Mouse (Mus musculus): ENCODE results near the gene Acsbg1. TPM values are rescaled to one million over a fixed set of nuclear protein-coding genes. Genes with fewer than 3 reads are reported as not detected.
A peak's percentile ranks its signal among the peaks of the same experiment; 100 is the strongest.

Gene Acsbg1
- polyA plus RNA-seq, 1 experiment from 2014 or later = 11.7 TPM

DNA sequence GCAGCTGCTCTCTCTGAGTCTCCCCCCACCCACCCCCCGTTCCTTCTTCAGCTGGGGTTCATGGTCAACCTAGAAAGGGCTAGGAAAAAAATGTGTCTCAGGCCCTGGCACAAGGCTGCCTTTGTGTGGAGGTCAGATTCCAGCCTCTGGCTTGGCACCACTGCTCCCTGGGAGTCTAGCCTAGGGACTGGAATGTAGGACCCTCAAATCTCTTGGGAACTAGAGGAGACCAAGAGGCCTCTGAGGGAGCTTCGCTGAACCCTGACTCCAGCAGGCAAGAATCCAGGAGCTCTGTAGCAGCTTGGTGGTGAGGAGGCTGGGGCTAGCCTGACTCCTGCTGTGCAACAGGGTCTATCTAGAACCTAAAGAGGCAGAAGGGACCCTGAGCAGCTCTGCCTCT is 22.5 kb downstream of the Acsbg1 start:
- Histone ChIP-seq H3K9ac (replicated peaks) (no peak overlapping the region), H3K27me3 (no peaks in the 10 kb centered on the region), H3K9me3 (no peaks in the 10 kb centered on the region), H3K36me3 (no peaks in the 10 kb centered on the region), H3K27ac (replicated peaks) (no peak overlapping the region), H3K4me3 (no peak overlapping the region), H3K4me2 (replicated peaks) (no peak overlapping the region), H3K4me1 (no peaks in the 10 kb centered on the region)
- ATAC-seq (ENCODE audit: low FRiP score, low read depth) = no peak
- WGBS = 78% methylated on average over 2 of the region's 2 CpGs

DNA sequence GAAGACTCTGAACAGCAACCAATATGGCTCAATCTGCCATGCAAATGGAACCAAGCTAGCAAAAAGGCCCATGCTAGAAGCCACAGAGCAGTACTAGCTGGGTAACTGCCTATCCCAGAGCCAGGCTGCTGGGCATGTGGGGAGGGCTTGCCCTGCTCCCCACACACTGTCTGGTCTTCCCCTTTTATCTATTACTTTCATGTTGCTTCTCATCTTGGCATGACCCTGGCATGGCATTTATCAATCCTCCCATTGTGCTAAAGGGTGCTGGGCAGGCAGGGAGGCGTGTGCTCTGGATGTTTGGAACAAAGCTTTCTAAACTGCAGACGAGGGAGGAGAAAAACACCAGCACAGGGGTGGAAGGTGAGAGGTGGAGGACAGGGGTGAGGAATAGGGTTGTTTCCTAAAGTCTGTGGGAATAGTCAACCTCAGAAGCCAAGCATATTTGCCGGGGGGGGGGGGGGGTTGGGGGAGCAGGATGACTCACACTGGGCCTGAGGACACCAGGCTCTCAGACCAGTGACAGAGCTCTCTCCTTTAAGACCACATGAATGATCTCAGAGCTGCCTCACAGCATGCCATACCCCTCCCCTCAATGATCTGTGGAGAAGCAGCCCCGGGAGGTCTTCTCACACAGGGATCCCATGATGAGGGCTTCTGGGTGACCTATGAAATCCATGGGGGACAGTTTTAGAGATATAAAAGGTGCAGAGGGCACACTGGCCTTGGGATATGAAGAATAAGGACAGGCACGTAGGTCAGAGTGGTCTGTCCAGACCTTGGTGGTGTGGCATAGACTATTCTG is 24.0 kb downstream of the Acsbg1 start:
- H3K36me3 ChIP-seq = no peaks in the 10 kb centered on the region
- WGBS = 64% methylated on average over 5 of the region's 5 CpGs
- no peaks in the 10 kb centered on the region for H3K27me3 ChIP-seq
- ATAC-seq (ENCODE audit: low FRiP score, low read depth) = no peak
- H3K27ac ChIP-seq (replicated peaks) = no peak overlapping the region
- no peak overlapping the region for H3K9ac ChIP-seq (replicated peaks)
- H3K4me1 ChIP-seq = no peaks in the 10 kb centered on the region
- H3K4me3 ChIP-seq = no peak overlapping the region
- H3K4me2 ChIP-seq (replicated peaks) = no peak overlapping the region
- H3K9me3 ChIP-seq = no peaks in the 10 kb centered on the region

DNA sequence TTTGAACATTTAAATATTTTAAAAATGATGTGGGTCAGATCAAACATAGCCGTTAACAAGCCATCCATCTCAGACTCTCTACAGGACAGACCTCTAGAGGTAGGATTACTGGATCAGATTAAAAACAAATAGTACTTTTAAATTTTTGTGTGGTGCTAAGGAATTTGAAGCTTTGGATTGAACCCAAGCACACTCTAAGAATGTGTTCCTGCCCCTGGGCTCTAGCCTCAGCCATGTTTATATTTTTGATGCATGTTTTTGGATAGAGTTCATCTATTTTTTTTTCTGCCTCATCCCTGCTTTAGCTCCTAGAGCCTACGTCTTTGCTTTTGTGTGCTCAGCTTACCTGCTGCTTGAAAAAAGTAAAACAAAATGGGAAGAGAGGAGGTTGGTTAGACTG is 28.3 kb downstream of the Acsbg1 start:
- no peak overlapping the region for H3K9ac ChIP-seq (replicated peaks)
- no peaks in the 10 kb centered on the region for H3K27me3 ChIP-seq
- no peaks in the 10 kb centered on the region for H3K9me3 ChIP-seq
- H3K4me1 ChIP-seq = no peaks in the 10 kb centered on the region
- H3K4me3 ChIP-seq = no peak overlapping the region
- 88% methylated on average over 2 of the region's 2 CpGs for WGBS
- no peak overlapping the region for H3K4me2 ChIP-seq (replicated peaks)
- H3K36me3 ChIP-seq = no peaks in the 10 kb centered on the region
- no peak overlapping the region for H3K27ac ChIP-seq (replicated peaks)
- ATAC-seq (ENCODE audit: low FRiP score, low read depth) = no peak

DNA sequence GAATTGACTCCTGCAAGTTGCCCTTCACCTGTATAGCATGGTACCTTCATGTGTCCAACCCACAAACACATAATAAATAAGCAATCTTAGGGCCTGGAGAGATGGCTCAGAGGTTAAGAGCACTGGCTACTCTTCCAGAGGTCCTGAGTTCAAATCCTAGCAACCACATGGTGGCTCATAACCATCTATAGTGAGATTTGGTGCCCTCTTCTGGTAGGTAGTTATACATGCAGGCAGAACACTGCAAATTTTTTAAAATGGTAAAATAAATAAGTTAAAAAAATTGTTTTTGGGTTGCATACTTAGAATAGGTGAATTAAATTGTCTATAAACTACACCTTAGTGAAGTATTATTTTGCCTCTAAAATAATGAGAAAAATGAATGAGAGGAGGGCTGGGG is 30.8 kb downstream of the Acsbg1 start:
- no peak overlapping the region for H3K9ac ChIP-seq (replicated peaks)
- H3K4me3 ChIP-seq = no peak overlapping the region
- H3K4me1 ChIP-seq = no peaks in the 10 kb centered on the region
- H3K4me2 ChIP-seq (replicated peaks) = no peak overlapping the region
- no peaks in the 10 kb centered on the region for H3K27me3 ChIP-seq
- H3K27ac ChIP-seq (replicated peaks) = no peak overlapping the region
- ATAC-seq (ENCODE audit: low FRiP score, low read depth) = no peak
- no peaks in the 10 kb centered on the region for H3K9me3 ChIP-seq
- H3K36me3 ChIP-seq = no peaks in the 10 kb centered on the region

DNA sequence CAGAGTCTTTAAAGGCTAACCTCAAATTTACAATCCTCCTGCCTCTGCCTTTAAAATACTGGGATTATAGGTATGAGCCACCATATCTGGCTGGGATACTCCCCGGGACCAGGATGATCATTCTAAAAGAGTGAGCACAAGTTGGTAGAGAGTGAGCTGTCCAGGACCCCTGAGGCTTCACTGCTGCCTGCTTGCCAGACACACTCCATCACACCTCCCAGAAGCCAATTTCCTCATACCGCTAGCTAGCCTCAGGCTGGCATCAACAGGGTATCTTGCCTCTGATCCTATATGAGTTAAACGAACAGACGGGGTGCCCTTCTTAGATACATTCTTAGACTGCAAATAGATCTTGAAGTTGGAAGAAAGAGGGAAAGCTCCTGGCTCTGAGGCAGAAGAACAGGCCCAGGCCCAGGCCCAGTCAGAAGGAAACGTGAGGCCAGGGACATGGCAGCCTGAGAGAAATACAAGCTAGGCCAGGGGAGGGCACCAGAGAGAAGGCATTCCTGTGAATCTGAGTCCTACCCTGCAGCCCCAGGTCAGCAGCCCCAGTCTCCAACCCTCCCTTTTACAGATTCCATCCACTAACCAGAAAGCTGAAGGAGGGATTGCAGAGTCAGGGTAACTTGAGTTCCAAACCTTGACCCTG is 31.9 kb downstream of the Acsbg1 start:
- Histone ChIP-seq H3K27ac (replicated peaks) (no peak overlapping the region), H3K4me1 (no peaks in the 10 kb centered on the region), H3K4me2 (replicated peaks) (no peak overlapping the region), H3K4me3 (no peak overlapping the region), H3K36me3 (no peaks in the 10 kb centered on the region), H3K9me3 (no peaks in the 10 kb centered on the region), H3K27me3 (no peaks in the 10 kb centered on the region), H3K9ac (replicated peaks) (no peak overlapping the region)
- no peak for ATAC-seq (ENCODE audit: low FRiP score, low read depth)
- WGBS = 78% methylated on average over 5 of the region's 5 CpGs

DNA sequence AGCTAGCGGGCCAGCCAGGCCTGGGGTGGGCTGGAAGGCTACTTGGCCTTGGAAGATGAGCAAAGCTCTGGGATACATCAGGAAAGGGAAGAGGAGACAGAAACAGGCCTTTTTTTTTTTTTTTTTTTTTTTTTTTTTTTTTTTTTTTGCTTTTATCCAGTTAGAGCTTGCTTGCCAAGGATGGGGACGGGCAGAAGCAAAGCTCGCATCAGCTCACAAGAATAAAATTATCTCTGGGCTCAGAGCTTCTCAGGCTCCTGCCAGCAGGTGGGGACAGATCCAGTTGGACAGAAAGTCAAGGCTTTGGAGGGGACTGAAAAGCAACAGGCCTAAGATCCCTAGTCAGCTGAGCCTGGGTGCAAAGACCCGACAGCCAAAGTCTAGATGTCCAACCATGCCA is 32.9 kb downstream of the Acsbg1 start:
- 95% methylated on average over 4 of the region's 4 CpGs for WGBS
- H3K9ac ChIP-seq (replicated peaks) = no peak overlapping the region
- H3K4me1 ChIP-seq = no peaks in the 10 kb centered on the region
- no peaks in the 10 kb centered on the region for H3K9me3 ChIP-seq
- H3K36me3 ChIP-seq = no peaks in the 10 kb centered on the region
- no peak overlapping the region for H3K4me3 ChIP-seq
- H3K27ac ChIP-seq (replicated peaks) = no peak overlapping the region
- H3K27me3 ChIP-seq = no peaks in the 10 kb centered on the region
- no peak overlapping the region for H3K4me2 ChIP-seq (replicated peaks)
- no peak for ATAC-seq (ENCODE audit: low FRiP score, low read depth)

DNA sequence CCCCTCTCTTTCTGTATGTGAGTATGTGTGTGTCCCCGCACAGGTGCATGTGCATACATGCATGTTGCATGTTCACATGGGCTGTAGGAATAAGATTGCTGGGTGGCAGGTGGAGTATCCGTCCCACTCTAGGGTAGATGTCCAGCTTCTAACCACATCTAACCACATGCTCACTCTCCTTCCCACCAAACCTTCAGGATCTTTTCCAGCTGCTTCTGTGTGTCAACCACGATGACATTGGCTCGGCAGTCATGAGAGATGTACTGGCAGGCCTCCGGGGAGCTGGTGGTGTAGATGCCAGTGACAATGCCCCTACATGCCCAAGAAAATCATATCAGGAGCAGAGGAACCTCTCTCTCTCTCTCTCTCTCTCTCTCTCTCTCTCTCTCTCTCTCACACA is 34.4 kb downstream of the Acsbg1 start:
- 91% methylated on average over 5 of the region's 5 CpGs for WGBS
- no peaks in the 10 kb centered on the region for H3K4me1 ChIP-seq
- H3K27ac ChIP-seq (replicated peaks) = no peak overlapping the region
- no peak overlapping the region for H3K4me2 ChIP-seq (replicated peaks)
- H3K36me3 ChIP-seq = no peaks in the 10 kb centered on the region
- H3K9me3 ChIP-seq = no peaks in the 10 kb centered on the region
- H3K4me3 ChIP-seq = no peak overlapping the region
- no peak for ATAC-seq (ENCODE audit: low FRiP score, low read depth)
- no peak overlapping the region for H3K9ac ChIP-seq (replicated peaks)
- no peaks in the 10 kb centered on the region for H3K27me3 ChIP-seq

DNA sequence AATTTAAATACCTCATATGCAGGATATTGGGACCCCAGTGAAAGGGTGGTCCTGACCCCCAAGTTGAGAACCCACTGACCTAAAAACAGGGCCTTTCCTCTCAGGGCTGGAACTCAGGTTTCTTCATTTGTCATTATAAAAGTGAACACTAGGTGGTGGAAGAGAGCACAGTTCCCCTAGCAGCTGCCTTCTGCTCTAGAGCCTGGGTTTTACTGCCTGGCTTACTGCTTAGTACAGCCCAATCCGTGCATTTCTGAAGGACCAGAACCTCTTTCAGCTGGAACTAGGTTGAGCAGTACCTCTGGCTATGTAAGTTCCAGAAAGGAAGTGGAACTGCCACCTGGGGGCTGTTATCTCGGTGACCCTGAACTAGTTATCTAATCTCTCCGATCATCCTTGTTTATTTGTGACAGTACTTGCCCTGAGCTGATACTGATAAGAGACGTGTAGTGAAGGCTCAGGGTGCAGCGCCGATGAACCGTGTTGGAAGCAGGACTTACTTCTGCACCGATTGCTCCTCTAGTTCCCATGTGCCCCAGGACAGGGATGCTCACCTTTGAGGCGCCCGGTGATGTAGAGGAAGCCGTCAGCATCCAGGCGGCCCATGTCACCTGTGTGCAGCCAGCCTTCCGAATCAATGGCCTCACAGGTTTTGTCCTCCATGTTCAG is 47.4 kb downstream of the Acsbg1 start:
- no peak overlapping the region for H3K4me3 ChIP-seq
- H3K4me1 ChIP-seq = no peaks in the 10 kb centered on the region
- H3K9me3 ChIP-seq = no peaks in the 10 kb centered on the region
- H3K36me3 ChIP-seq = no peaks in the 10 kb centered on the region
- H3K4me2 ChIP-seq (replicated peaks) = no peak overlapping the region
- no peaks in the 10 kb centered on the region for H3K27me3 ChIP-seq
- no peak for ATAC-seq (ENCODE audit: low FRiP score, low read depth)
- WGBS = 80% methylated on average over 13 of the region's 13 CpGs
- no peak overlapping the region for H3K27ac ChIP-seq (replicated peaks)
- H3K9ac ChIP-seq (replicated peaks) = no peak overlapping the region

DNA sequence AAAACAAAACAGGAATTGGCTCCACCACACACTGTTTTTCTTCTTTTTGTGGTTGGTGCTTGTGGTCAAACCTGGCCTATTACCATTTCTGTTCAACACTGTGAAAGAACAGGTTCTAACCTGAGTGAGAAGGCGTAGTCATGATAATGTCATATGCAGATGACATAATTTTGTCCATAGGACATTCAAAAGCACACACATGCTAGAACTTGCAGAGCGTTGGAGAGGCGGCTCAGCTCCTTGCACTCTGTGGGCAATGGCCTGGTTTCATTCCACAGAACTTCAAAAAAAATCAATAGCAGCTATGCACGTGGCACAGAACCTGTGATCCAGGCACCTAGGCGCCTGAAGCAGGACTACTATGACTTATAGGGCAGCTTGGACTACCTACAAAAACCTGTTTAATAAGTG is 48.9 kb downstream of the Acsbg1 start:
- ATAC-seq (ENCODE audit: low FRiP score, low read depth) = no peak

DNA sequence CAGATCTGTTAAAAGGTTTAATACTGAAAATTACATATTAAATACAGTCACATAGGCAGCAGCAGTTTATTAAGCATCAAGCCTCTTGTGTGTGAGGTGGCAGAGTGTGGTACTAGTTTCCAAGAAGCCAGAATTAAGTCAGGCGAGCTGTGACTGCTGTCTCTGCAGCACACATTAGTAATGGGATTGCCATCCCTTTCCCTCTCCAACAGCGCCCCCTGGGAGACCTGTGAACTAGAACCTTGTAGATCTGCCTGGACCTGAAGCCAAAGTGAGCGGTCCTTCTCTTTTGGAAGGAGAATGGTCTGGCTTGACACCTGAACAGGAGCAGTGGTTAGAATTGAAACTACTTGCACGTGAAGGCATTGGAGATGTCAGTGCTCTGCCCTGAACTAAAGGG is 56.8 kb downstream of the Acsbg1 start:
- no peak overlapping the region for H3K27ac ChIP-seq (replicated peaks)
- no peak overlapping the region for H3K4me2 ChIP-seq (replicated peaks)
- H3K4me1 ChIP-seq = no peaks in the 10 kb centered on the region
- no peak overlapping the region for H3K9ac ChIP-seq (replicated peaks)
- ATAC-seq (ENCODE audit: low FRiP score, low read depth) = no peak
- 47% methylated on average over 4 of the region's 4 CpGs for WGBS
- H3K36me3 ChIP-seq = peaks cover 46% of the 10 kb centered on the region
- H3K9me3 ChIP-seq = no peaks in the 10 kb centered on the region
- H3K27me3 ChIP-seq = no peaks in the 10 kb centered on the region
- no peak overlapping the region for H3K4me3 ChIP-seq

More for the DNA sequence above, 48.9 kb downstream of the Acsbg1 start:
- Histone ChIP-seq H3K27ac (replicated peaks) (no peak overlapping the region), H3K9me3 (no peaks in the 10 kb centered on the region), H3K27me3 (no peaks in the 10 kb centered on the region), H3K4me1 (no peaks in the 10 kb centered on the region), H3K36me3 (no peaks in the 10 kb centered on the region), H3K4me3 (no peak overlapping the region), H3K4me2 (replicated peaks) (no peak overlapping the region), H3K9ac (replicated peaks) (no peak overlapping the region)
- WGBS = 90% methylated on average over 5 of the region's 5 CpGs

DNA sequence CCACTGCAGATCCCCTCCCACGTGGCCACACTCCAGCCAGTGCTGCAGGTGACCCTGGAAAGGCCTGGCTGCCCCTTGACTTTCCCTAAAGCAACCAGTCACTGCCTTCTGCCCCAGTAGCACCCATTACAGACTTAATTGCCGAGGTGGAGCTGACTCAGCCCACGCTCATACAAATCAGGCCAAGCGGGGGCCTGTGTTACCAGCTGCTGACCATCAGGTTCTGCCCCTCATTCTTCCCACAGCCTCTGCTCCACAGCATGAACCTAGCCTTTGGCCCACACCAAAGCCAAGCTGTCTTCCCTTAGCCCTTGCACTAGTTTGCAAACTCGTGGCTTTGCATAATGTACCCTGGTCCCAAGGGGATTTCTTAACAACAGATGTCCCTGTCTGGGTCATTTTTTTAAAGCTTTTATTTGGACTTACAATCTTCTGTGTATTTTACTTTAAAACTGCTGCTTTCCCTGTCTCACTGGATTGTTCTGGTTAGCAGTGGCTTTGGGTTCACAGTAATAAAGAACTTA is 57.5 kb downstream of the Acsbg1 start:
- WGBS = 60% methylated on average over 5 of the region's 5 CpGs
- H3K27me3 ChIP-seq = no peaks in the 10 kb centered on the region
- no peak overlapping the region for H3K4me3 ChIP-seq
- no peak for ATAC-seq (ENCODE audit: low FRiP score, low read depth)
- no peak overlapping the region for H3K9ac ChIP-seq (replicated peaks)
- H3K4me2 ChIP-seq (replicated peaks) = no peak overlapping the region
- 0 out of 2 replicates have a peak overlapping the region, but pooled peaks have one; percentile 25 for H3K27ac ChIP-seq (replicated peaks)
- H3K9me3 ChIP-seq = no peaks in the 10 kb centered on the region
- H3K36me3 ChIP-seq = peaks cover 52% of the 10 kb centered on the region
- H3K4me1 ChIP-seq = no peaks in the 10 kb centered on the region

DNA sequence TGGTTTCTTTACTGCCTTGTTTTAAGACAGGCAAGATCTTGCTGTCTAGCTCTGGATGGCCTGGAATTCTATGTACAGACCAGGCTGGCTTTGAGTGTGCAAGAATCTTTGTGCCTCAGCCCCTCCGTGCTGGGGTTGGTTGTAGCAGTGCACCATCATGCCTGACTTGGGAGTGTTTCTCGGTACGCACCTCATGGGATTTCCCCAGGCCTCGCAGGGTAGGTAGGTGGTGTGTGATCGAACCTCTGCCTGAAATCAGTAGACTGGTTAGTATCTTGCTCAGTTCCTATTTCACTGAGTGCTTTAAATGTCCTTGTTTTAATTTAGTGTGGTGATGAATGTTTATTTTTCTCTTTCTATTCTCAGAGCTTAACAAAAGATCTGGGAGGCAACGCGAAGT is 58.8 kb downstream of the Acsbg1 start:
- WGBS = 50% methylated on average over 7 of the region's 7 CpGs
- Histone ChIP-seq H3K27me3 (no peaks in the 10 kb centered on the region), H3K9ac (replicated peaks) (no peak overlapping the region), H3K27ac (replicated peaks) (no peak overlapping the region), H3K9me3 (no peaks in the 10 kb centered on the region), H3K4me2 (replicated peaks) (no peak overlapping the region), H3K4me3 (no peak overlapping the region), H3K36me3 (peaks cover 64% of the 10 kb centered on the region), H3K4me1 (no peaks in the 10 kb centered on the region)
- no peak for ATAC-seq (ENCODE audit: low FRiP score, low read depth)
